Mouse (Mus musculus): ENCODE measurements at regions not wholly inside any gene's neighbourhood (a gene's known extent, or its start where the extent isn't known, plus 50 kb on each side); places are given as distances from the start of the nearest gene placed in this dataset.

GRCm38 (mm10) chr17:14501341-14501740 lies 192.7 kb downstream of the Thbs2 start:
- no peak for ATAC-seq (replicated peaks; ENCODE audit: insufficient number of reproducible peaks, low FRiP score, low TSS enrichment)
- H3K4me3 ChIP-seq (ENCODE audit: low read depth, low read length), result no peak overlapping the region
- no peak overlapping the region for H3K27ac ChIP-seq (ENCODE audit: low read depth, low read length)
- H3K9me3 ChIP-seq (replicated peaks; ENCODE audit: control insufficient read depth, low read length), result no peaks in the 10 kb centered on the region
- H3K4me1 ChIP-seq (ENCODE audit: control insufficient read depth, insufficient read depth, low read length), result no peaks in the 10 kb centered on the region
- 79% methylated on average over 2 of the region's 2 CpGs for whole genome bisulfite sequencing (ENCODE audit: insufficient replicate concordance)
- peaks cover 4% of the 10 kb centered on the region for H3K27me3 ChIP-seq (ENCODE audit: control insufficient read depth, insufficient read depth, low read length)
- no peaks in the 10 kb centered on the region for H3K36me3 ChIP-seq (ENCODE audit: control insufficient read depth, insufficient read depth, low read length)
- no peak overlapping the region for H3K9ac ChIP-seq (ENCODE audit: low read depth, low read length)
- H3K4me2 ChIP-seq, result no peak overlapping the region

GRCm38 (mm10) chr17:14497086-14497485 lies 196.9 kb downstream of the Thbs2 start:
- Histone ChIP-seq H3K4me1 (ENCODE audit: control insufficient read depth, insufficient read depth, low read length) (no peaks in the 10 kb centered on the region), H3K27ac (ENCODE audit: low read depth, low read length) (no peak overlapping the region), H3K9me3 (replicated peaks; ENCODE audit: control insufficient read depth, low read length) (no peaks in the 10 kb centered on the region), H3K4me2 (no peak overlapping the region), H3K27me3 (ENCODE audit: control insufficient read depth, insufficient read depth, low read length) (peaks cover 36% of the 10 kb centered on the region), H3K36me3 (ENCODE audit: control insufficient read depth, insufficient read depth, low read length) (no peaks in the 10 kb centered on the region), H3K9ac (ENCODE audit: low read depth, low read length) (no peak overlapping the region), H3K4me3 (ENCODE audit: low read depth, low read length) (no peak overlapping the region)
- ATAC-seq (replicated peaks; ENCODE audit: insufficient number of reproducible peaks, low FRiP score, low TSS enrichment), result no peak
- WGBS (ENCODE audit: insufficient replicate concordance), result 85% methylated on average over 15 of the region's 15 CpGs

- Histone ChIP-seq H3K9me3 (replicated peaks; ENCODE audit: control insufficient read depth, low read length) (no peaks in the 10 kb centered on the region), H3K9ac (ENCODE audit: low read depth, low read length) (no peak overlapping the region), H3K4me3 (ENCODE audit: low read depth, low read length) (no peak overlapping the region), H3K4me2 (no peak overlapping the region), H3K4me1 (ENCODE audit: control insufficient read depth, insufficient read depth, low read length) (no peaks in the 10 kb centered on the region), H3K27ac (ENCODE audit: low read depth, low read length) (no peak overlapping the region), H3K36me3 (ENCODE audit: control insufficient read depth, insufficient read depth, low read length) (no peaks in the 10 kb centered on the region), H3K27me3 (ENCODE audit: control insufficient read depth, insufficient read depth, low read length) (peaks cover 41% of the 10 kb centered on the region)
- ATAC-seq (replicated peaks; ENCODE audit: insufficient number of reproducible peaks, low FRiP score, low TSS enrichment), result no peak
- WGBS (ENCODE audit: insufficient replicate concordance), result 69% methylated on average over 8 of the region's 8 CpGs
Observed at GRCm38 (mm10) chr17:14493751-14494320, 200.2 kb downstream of the Thbs2 start.

- Histone ChIP-seq H3K4me2 (no peak overlapping the region), H3K9me3 (replicated peaks; ENCODE audit: control insufficient read depth, low read length) (no peaks in the 10 kb centered on the region), H3K27ac (ENCODE audit: low read depth, low read length) (no peak overlapping the region), H3K36me3 (ENCODE audit: control insufficient read depth, insufficient read depth, low read length) (no peaks in the 10 kb centered on the region), H3K27me3 (ENCODE audit: control insufficient read depth, insufficient read depth, low read length) (peaks cover 41% of the 10 kb centered on the region), H3K4me1 (ENCODE audit: control insufficient read depth, insufficient read depth, low read length) (no peaks in the 10 kb centered on the region), H3K4me3 (ENCODE audit: low read depth, low read length) (no peak overlapping the region), H3K9ac (ENCODE audit: low read depth, low read length) (no peak overlapping the region)
- ATAC-seq (replicated peaks; ENCODE audit: insufficient number of reproducible peaks, low FRiP score, low TSS enrichment), result no peak
- 75% methylated on average over 10 of the region's 10 CpGs for WGBS (ENCODE audit: insufficient replicate concordance)
Observed at GRCm38 (mm10) chr17:14492936-14493335, 201.1 kb downstream of the Thbs2 start.

GRCm38 (mm10) chr17:14481746-14482145 lies 202.4 kb downstream of the Smoc2 start:
- no peak overlapping the region for H3K4me2 ChIP-seq
- no peaks in the 10 kb centered on the region for H3K4me1 ChIP-seq (ENCODE audit: control insufficient read depth, insufficient read depth, low read length)
- WGBS (ENCODE audit: insufficient replicate concordance), result 87% methylated on average over 6 of the region's 6 CpGs
- H3K36me3 ChIP-seq (ENCODE audit: control insufficient read depth, insufficient read depth, low read length), result no peaks in the 10 kb centered on the region
- ATAC-seq (replicated peaks; ENCODE audit: insufficient number of reproducible peaks, low FRiP score, low TSS enrichment), result no peak
- H3K9ac ChIP-seq (ENCODE audit: low read depth, low read length), result no peak overlapping the region
- H3K4me3 ChIP-seq (ENCODE audit: low read depth, low read length), result no peak overlapping the region
- peaks cover 13% of the 10 kb centered on the region for H3K27me3 ChIP-seq (ENCODE audit: control insufficient read depth, insufficient read depth, low read length)
- H3K27ac ChIP-seq (ENCODE audit: low read depth, low read length), result no peak overlapping the region
- H3K9me3 ChIP-seq (replicated peaks; ENCODE audit: control insufficient read depth, low read length), result 0 out of 2 replicates have a peak, but pooled peaks cover 4% of the 10 kb centered on the region

- Histone ChIP-seq H3K4me3 (ENCODE audit: low read depth, low read length) (no peak overlapping the region), H3K27me3 (ENCODE audit: control insufficient read depth, insufficient read depth, low read length) (peaks cover 25% of the 10 kb centered on the region), H3K36me3 (ENCODE audit: control insufficient read depth, insufficient read depth, low read length) (no peaks in the 10 kb centered on the region), H3K4me1 (ENCODE audit: control insufficient read depth, insufficient read depth, low read length) (peaks cover 8% of the 10 kb centered on the region; the same call in 1 of the 2 replicates), H3K27ac (ENCODE audit: low read depth, low read length) (no peak overlapping the region), H3K4me2 (no peak overlapping the region), H3K9ac (ENCODE audit: low read depth, low read length) (no peak overlapping the region), H3K9me3 (replicated peaks; ENCODE audit: control insufficient read depth, low read length) (0 out of 2 replicates have a peak, but pooled peaks cover 4% of the 10 kb centered on the region)
- 87% methylated on average over 10 of the region's 10 CpGs for WGBS (ENCODE audit: insufficient replicate concordance)
- no peak for ATAC-seq (replicated peaks; ENCODE audit: insufficient number of reproducible peaks, low FRiP score, low TSS enrichment)
Observed at GRCm38 (mm10) chr17:14478938-14479505, 199.7 kb downstream of the Smoc2 start.

GRCm38 (mm10) chr17:14476707-14477106 lies 197.4 kb downstream of the Smoc2 start:
- H3K27ac ChIP-seq (ENCODE audit: low read depth, low read length), result no peak overlapping the region
- no peak for ATAC-seq (replicated peaks; ENCODE audit: insufficient number of reproducible peaks, low FRiP score, low TSS enrichment)
- H3K27me3 ChIP-seq (ENCODE audit: control insufficient read depth, insufficient read depth, low read length), result peaks cover 28% of the 10 kb centered on the region
- no peaks in the 10 kb centered on the region for H3K9me3 ChIP-seq (replicated peaks; ENCODE audit: control insufficient read depth, low read length)
- H3K9ac ChIP-seq (ENCODE audit: low read depth, low read length), result no peak overlapping the region
- H3K4me2 ChIP-seq, result 0 out of 2 replicates have a peak overlapping the region, but pooled peaks have one; percentile 9
- no peaks in the 10 kb centered on the region for H3K36me3 ChIP-seq (ENCODE audit: control insufficient read depth, insufficient read depth, low read length)
- peaks cover 8% of the 10 kb centered on the region; the same call in 1 of the 2 replicates for H3K4me1 ChIP-seq (ENCODE audit: control insufficient read depth, insufficient read depth, low read length)
- H3K4me3 ChIP-seq (ENCODE audit: low read depth, low read length), result no peak overlapping the region
- WGBS (ENCODE audit: insufficient replicate concordance), result 64% methylated on average over 12 of the region's 12 CpGs

GRCm38 (mm10) chr17:14475778-14476647 lies 196.7 kb downstream of the Smoc2 start:
- Histone ChIP-seq H3K36me3 (ENCODE audit: control insufficient read depth, insufficient read depth, low read length) (no peaks in the 10 kb centered on the region), H3K4me1 (ENCODE audit: control insufficient read depth, insufficient read depth, low read length) (peaks cover 8% of the 10 kb centered on the region; the same call in 1 of the 2 replicates), H3K4me2 (peak overlapping the region; percentile 40), H3K9ac (ENCODE audit: low read depth, low read length) (no peak overlapping the region), H3K4me3 (ENCODE audit: low read depth, low read length) (no peak overlapping the region), H3K27me3 (ENCODE audit: control insufficient read depth, insufficient read depth, low read length) (peaks cover 24% of the 10 kb centered on the region), H3K9me3 (replicated peaks; ENCODE audit: control insufficient read depth, low read length) (no peaks in the 10 kb centered on the region), H3K27ac (ENCODE audit: low read depth, low read length) (no peak overlapping the region)
- 18% methylated on average over 23 of the region's 23 CpGs for WGBS (ENCODE audit: insufficient replicate concordance)
- no peak for ATAC-seq (replicated peaks; ENCODE audit: insufficient number of reproducible peaks, low FRiP score, low TSS enrichment)

Data from heart, embryonic 11.5 days (tissue).